Mouse (Mus musculus): ENCODE measurements around the gene Mbd3.

Mbd3 gene

GRCm38 (mm10) chr10:80421651-80422472 is 22.5 kb upstream of the Mbd3 start:
- DNase-seq = no peak

GRCm38 (mm10) chr10:80421208-80421607 is 21.9 kb upstream of the Mbd3 start:
- DNase-seq = no peak

GRCm38 (mm10) chr10:80420729-80421128 is 21.4 kb upstream of the Mbd3 start:
- DNase-seq = no peak

GRCm38 (mm10) chr10:80419419-80419818 is 20.1 kb upstream of the Mbd3 start:
- DNase-seq = no peak

- DNase-seq = peak; percentile 61
These were observed 19.0 kb upstream of the Mbd3 start for GRCm38 (mm10) chr10:80418311-80418710.

- DNase-seq = no peak
These were observed 18.5 kb upstream of the Mbd3 start for GRCm38 (mm10) chr10:80417841-80418240.

- DNase-seq = no peak
These were observed 18.0 kb upstream of the Mbd3 start for GRCm38 (mm10) chr10:80417371-80417770.

GRCm38 (mm10) chr10:80415566-80415965 is 16.2 kb upstream of the Mbd3 start:
- DNase-seq = no peak

GRCm38 (mm10) chr10:80412656-80413541 is 13.5 kb upstream of the Mbd3 start:
- no peak for DNase-seq

- no peak for DNase-seq
These were observed 8.6 kb upstream of the Mbd3 start for GRCm38 (mm10) chr10:80407924-80408323.

GRCm38 (mm10) chr10:80406684-80407501 is 7.5 kb upstream of the Mbd3 start, which contains the start of gene Uqcr11:
Gene Uqcr11, minus strand, starts transcription at chr10:80406830.
- DNase-seq = peak; percentile 94

GRCm38 (mm10) chr10:80405481-80406173 is 6.3 kb upstream of the Mbd3 start:
- DNase-seq = no peak

GRCm38 (mm10) chr10:80403044-80403692 is 3.8 kb upstream of the Mbd3 start:
- DNase-seq = peak; percentile 63

- no peak for DNase-seq
These were observed 1.4 kb upstream of the Mbd3 start for GRCm38 (mm10) chr10:80400704-80401161.

- no peak for DNase-seq
These were observed 788 bp upstream of the Mbd3 start for GRCm38 (mm10) chr10:80399973-80400703.

GRCm38 (mm10) chr10:80398719-80399190 is 595 bp downstream of the Mbd3 start:
- DNase-seq = peak; percentile 99

GRCm38 (mm10) chr10:80398174-80398535 is 1.2 kb downstream of the Mbd3 start:
- DNase-seq = no peak

GRCm38 (mm10) chr10:80397524-80398173 is 1.7 kb downstream of the Mbd3 start:
- DNase-seq = no peak

- DNase-seq = no peak
These were observed 2.4 kb downstream of the Mbd3 start for GRCm38 (mm10) chr10:80396822-80397523.

Measured in kidney, postnatal 10 days (tissue).